Mouse (Mus musculus): ENCODE measurements around the gene Crispld2. TPM values are rescaled to one million over a fixed set of nuclear protein-coding genes. Genes with fewer than 3 reads are reported as not detected.

The Crispld2 gene
- polyA plus RNA-seq (2011; ENCODE audit: insufficient read depth, insufficient read length, low read depth, missing spikeins), result 0.84 and 1.3 TPM in 2 replicates

DNA sequence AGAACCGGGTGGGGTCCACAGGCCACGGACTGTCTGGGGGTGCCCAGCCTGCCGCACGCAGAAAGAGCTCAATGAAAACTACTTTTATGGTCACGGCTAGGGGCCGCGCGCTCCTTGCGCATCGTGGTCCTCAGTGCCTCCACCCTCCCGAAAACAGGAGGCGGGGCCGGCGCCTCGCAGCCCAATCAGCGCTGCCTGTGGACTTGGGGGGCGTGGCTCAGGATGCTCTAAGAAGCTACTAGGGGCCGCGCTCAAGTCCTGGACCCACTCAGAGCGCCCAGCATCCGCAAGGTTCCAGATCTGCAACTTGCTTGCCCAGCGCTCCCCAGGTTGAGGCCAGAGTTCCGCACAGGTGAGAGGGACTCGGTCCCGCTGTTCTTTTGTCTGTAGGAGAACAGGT, at the start of gene Crispld2:
Gene Crispld2 (plus strand): TSS at position 190 of the 400 bp plus-strand sequence.
- H3K9ac ChIP-seq (ENCODE audit: low read depth, poor library complexity, severe bottlenecking), result no peak within 1 kb of the TSS

DNA sequence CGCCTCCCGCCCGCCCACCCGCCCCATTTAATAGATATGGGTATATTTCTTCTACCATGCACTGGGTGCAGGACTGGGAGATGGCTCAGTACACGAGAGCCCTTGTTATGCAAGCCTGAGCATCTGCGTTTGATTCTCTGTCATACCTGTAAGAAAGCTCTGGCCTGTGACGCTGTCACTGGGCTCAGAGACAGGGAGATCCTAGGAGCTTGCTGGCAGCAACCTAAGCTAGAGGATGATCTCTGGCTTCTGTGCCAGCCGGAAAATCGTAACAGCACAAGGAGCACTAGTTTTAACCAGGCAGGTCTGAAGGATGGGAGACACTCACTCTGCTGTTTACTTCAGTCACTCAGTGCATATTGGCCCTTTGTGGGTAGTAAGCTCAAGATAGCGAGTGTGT, 48.6 kb upstream of the Crispld2 start:
- Histone ChIP-seq H3K9me3 (replicated peaks; ENCODE audit: control insufficient read depth, insufficient read depth, low read length, poor library complexity, severe bottlenecking) (no peaks in the 10 kb centered on the region), H3K4me1 (ENCODE audit: control insufficient read depth, insufficient read depth, low read length) (no peaks in the 10 kb centered on the region), H3K4me3 (ENCODE audit: low read depth, low read length) (no peak overlapping the region), H3K36me3 (ENCODE audit: control insufficient read depth, insufficient read depth, low read length, poor library complexity, severe bottlenecking) (peaks cover 73% of the 10 kb centered on the region), H3K27ac (ENCODE audit: insufficient read depth, low read length) (peak overlapping the region; percentile 27; the same call in 1 of the 2 replicates), H3K27me3 (ENCODE audit: control insufficient read depth, insufficient read depth, low read length, poor library complexity, severe bottlenecking) (no peaks in the 10 kb centered on the region), H3K9ac (ENCODE audit: low read depth, poor library complexity, severe bottlenecking) (no peak overlapping the region)
- TF ChIP-seq CTCF (IDR thresholded peaks at IDR 0.05; ENCODE audit: low read depth, low read length) (no peak), EP300 (IDR thresholded peaks at IDR 0.05; ENCODE audit: insufficient read depth, low read depth, low read length) (no peak), POLR2A (IDR thresholded peaks at IDR 0.05; ENCODE audit: insufficient read depth, low read length) (no peak)

More for the DNA sequence above, at the start of gene Crispld2:
- Histone ChIP-seq H3K27ac (ENCODE audit: insufficient read depth, low read length) (no peak within 1 kb of the TSS), H3K27me3 (ENCODE audit: control insufficient read depth, insufficient read depth, low read length, poor library complexity, severe bottlenecking) (0 out of 2 replicates have a peak, but pooled peaks cover 4% of the 10 kb centered on the region), H3K9me3 (replicated peaks; ENCODE audit: control insufficient read depth, insufficient read depth, low read length, poor library complexity, severe bottlenecking) (no peaks in the 10 kb centered on the region), H3K4me1 (ENCODE audit: control insufficient read depth, insufficient read depth, low read length) (no peaks in the 10 kb centered on the region), H3K4me3 (ENCODE audit: low read depth, low read length) (peak within 1 kb of the TSS; percentile 47), H3K36me3 (ENCODE audit: control insufficient read depth, insufficient read depth, low read length, poor library complexity, severe bottlenecking) (no peaks in the 10 kb centered on the region)
- no peak for TF ChIP-seq EP300 (IDR thresholded peaks at IDR 0.05; ENCODE audit: insufficient read depth, low read depth, low read length)
- no peak for TF ChIP-seq POLR2A (IDR thresholded peaks at IDR 0.05; ENCODE audit: insufficient read depth, low read length)
- peak; percentile 18 for TF ChIP-seq CTCF (IDR thresholded peaks at IDR 0.05; ENCODE audit: low read depth, low read length)

DNA sequence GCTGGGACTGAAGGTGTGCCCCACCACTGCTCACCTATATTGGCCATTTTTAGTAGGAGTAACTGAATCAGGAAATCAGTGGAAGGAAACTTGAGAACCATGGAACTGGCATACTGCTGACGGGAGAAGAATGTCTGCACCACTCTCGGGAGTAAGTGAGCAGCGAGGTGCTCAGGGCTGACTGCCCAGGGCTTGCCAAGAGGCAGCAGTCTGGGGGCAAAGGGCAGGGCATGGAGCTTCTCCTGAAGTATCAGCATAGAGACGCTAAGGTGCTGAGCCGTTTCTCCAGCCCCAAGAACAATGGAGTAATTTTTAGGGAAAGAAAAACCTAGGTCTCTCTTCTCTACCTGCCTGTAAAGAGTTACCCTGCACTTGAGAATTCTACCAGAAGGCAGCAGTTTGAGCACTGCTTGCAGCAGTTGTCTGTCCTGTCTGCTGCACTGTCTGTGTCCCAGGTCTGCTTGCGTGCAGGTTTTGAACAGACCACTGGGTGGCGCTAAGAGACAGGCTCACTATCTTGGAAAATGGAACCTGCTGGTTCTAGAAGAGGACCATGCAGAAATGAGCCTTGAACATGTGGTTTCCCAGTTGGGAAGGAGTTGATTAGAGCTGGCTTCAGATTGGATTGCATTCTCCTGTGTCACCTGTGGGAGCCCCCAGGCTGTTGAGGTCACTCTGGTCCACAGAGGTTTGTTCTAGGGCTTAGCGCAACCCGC, 48.0 kb upstream of the Crispld2 start:
- Histone ChIP-seq H3K9me3 (replicated peaks; ENCODE audit: control insufficient read depth, insufficient read depth, low read length, poor library complexity, severe bottlenecking) (no peaks in the 10 kb centered on the region), H3K4me3 (ENCODE audit: low read depth, low read length) (no peak overlapping the region), H3K27ac (ENCODE audit: insufficient read depth, low read length) (peak overlapping the region; percentile 27; the same call in 1 of the 2 replicates), H3K36me3 (ENCODE audit: control insufficient read depth, insufficient read depth, low read length, poor library complexity, severe bottlenecking) (peaks cover 73% of the 10 kb centered on the region), H3K27me3 (ENCODE audit: control insufficient read depth, insufficient read depth, low read length, poor library complexity, severe bottlenecking) (no peaks in the 10 kb centered on the region), H3K9ac (ENCODE audit: low read depth, poor library complexity, severe bottlenecking) (no peak overlapping the region), H3K4me1 (ENCODE audit: control insufficient read depth, insufficient read depth, low read length) (no peaks in the 10 kb centered on the region)
- TF ChIP-seq POLR2A (IDR thresholded peaks at IDR 0.05; ENCODE audit: insufficient read depth, low read length) (no peak), CTCF (IDR thresholded peaks at IDR 0.05; ENCODE audit: low read depth, low read length) (peak; percentile 97), EP300 (IDR thresholded peaks at IDR 0.05; ENCODE audit: insufficient read depth, low read depth, low read length) (0 out of 2 replicates have a peak, but pooled peaks have one; percentile 9)

DNA sequence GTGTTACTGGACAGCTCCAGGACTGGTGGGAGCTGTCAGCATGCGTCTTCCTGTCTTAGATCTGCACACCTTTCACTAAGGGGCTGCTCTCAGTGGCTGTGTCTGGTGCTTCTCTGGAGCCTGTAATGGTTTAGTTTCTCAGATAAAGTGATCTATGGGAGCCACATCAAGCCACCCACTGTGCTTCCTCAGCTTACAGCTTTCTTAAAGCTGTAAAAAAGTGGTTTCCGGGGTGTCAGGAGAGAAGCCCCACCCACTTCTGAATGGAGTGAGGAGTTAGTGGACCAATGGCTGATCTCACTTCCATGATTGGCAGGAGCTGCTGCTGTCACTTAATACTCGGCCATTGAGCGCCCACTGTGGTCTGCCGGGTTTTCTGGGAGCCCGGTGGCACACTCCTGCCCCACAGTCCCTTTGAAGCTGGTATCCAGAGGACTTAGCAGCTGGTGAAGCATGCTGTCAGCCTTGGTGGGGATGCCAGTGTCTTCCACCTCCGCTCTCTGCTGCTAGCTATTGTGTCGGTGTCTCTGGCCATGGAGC, 45.8 kb upstream of the Crispld2 start:
- H3K36me3 ChIP-seq (ENCODE audit: control insufficient read depth, insufficient read depth, low read length, poor library complexity, severe bottlenecking), result peaks cover 85% of the 10 kb centered on the region
- no peaks in the 10 kb centered on the region for H3K9me3 ChIP-seq (replicated peaks; ENCODE audit: control insufficient read depth, insufficient read depth, low read length, poor library complexity, severe bottlenecking)
- H3K4me3 ChIP-seq (ENCODE audit: low read depth, low read length), result no peak overlapping the region
- H3K27me3 ChIP-seq (ENCODE audit: control insufficient read depth, insufficient read depth, low read length, poor library complexity, severe bottlenecking), result no peaks in the 10 kb centered on the region
- H3K9ac ChIP-seq (ENCODE audit: low read depth, poor library complexity, severe bottlenecking), result no peak overlapping the region
- TF ChIP-seq POLR2A (IDR thresholded peaks at IDR 0.05; ENCODE audit: insufficient read depth, low read length) (no peak), CTCF (IDR thresholded peaks at IDR 0.05; ENCODE audit: low read depth, low read length) (no peak), EP300 (IDR thresholded peaks at IDR 0.05; ENCODE audit: insufficient read depth, low read depth, low read length) (no peak)
- H3K4me1 ChIP-seq (ENCODE audit: control insufficient read depth, insufficient read depth, low read length), result no peaks in the 10 kb centered on the region
- no peak overlapping the region for H3K27ac ChIP-seq (ENCODE audit: insufficient read depth, low read length)

DNA sequence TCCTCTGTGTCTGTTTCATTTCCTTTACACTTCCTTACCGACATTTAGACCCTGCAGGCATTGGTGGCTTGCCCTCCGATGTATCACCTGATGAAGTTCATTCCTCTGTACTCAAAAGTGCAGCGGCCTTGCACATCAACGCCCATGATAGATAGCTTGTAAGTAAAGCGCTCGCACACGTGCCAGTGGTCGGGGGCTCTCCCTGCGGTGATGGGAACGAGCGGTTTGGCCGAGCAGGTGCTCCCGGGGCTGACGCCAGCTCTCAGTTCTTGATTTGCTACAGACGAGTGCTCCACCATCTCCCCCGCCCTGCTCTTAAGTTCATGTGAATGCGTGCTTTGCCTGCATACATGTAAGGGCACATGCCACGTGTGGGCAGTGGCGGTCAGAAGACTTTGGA, 44.6 kb upstream of the Crispld2 start:
- no peak for TF ChIP-seq POLR2A (IDR thresholded peaks at IDR 0.05; ENCODE audit: insufficient read depth, low read length)
- H3K27ac ChIP-seq (ENCODE audit: insufficient read depth, low read length), result no peak overlapping the region
- H3K9me3 ChIP-seq (replicated peaks; ENCODE audit: control insufficient read depth, insufficient read depth, low read length, poor library complexity, severe bottlenecking), result no peaks in the 10 kb centered on the region
- H3K27me3 ChIP-seq (ENCODE audit: control insufficient read depth, insufficient read depth, low read length, poor library complexity, severe bottlenecking), result no peaks in the 10 kb centered on the region
- no peaks in the 10 kb centered on the region for H3K4me1 ChIP-seq (ENCODE audit: control insufficient read depth, insufficient read depth, low read length)
- H3K36me3 ChIP-seq (ENCODE audit: control insufficient read depth, insufficient read depth, low read length, poor library complexity, severe bottlenecking), result peaks cover 85% of the 10 kb centered on the region
- no peak overlapping the region for H3K9ac ChIP-seq (ENCODE audit: low read depth, poor library complexity, severe bottlenecking)
- H3K4me3 ChIP-seq (ENCODE audit: low read depth, low read length), result no peak overlapping the region

DNA sequence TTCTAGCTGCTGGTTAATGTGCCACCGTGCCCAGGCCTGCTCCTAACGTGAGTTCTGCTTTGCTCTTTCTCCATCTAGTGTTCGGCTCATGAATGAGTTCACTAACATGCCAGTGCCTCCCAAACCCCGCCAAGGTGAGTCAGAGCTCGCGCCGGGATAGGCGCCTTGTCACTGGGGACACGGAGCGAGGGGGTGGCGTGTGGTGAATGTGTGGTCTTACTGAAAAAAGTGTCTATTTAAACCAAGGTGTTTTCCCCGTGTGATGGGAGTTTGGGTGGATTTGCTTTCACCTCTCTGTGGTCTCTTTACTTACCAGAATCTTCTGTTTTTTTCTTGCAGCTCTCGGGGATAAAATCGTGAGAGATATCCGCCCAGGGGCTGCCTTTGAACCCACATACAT, 43.9 kb upstream of the Crispld2 start:
- H3K27me3 ChIP-seq (ENCODE audit: control insufficient read depth, insufficient read depth, low read length, poor library complexity, severe bottlenecking), result no peaks in the 10 kb centered on the region
- no peak overlapping the region for H3K27ac ChIP-seq (ENCODE audit: insufficient read depth, low read length)
- peaks cover 87% of the 10 kb centered on the region for H3K36me3 ChIP-seq (ENCODE audit: control insufficient read depth, insufficient read depth, low read length, poor library complexity, severe bottlenecking)
- H3K9me3 ChIP-seq (replicated peaks; ENCODE audit: control insufficient read depth, insufficient read depth, low read length, poor library complexity, severe bottlenecking), result no peaks in the 10 kb centered on the region
- no peak overlapping the region for H3K9ac ChIP-seq (ENCODE audit: low read depth, poor library complexity, severe bottlenecking)
- no peak overlapping the region for H3K4me3 ChIP-seq (ENCODE audit: low read depth, low read length)
- TF ChIP-seq POLR2A (IDR thresholded peaks at IDR 0.05; ENCODE audit: insufficient read depth, low read length) (no peak), EP300 (IDR thresholded peaks at IDR 0.05; ENCODE audit: insufficient read depth, low read depth, low read length) (no peak), CTCF (IDR thresholded peaks at IDR 0.05; ENCODE audit: low read depth, low read length) (no peak)
- no peaks in the 10 kb centered on the region for H3K4me1 ChIP-seq (ENCODE audit: control insufficient read depth, insufficient read depth, low read length)

All from ES-Bruce4 (cell line).